26 mouse cellular contexts compared by ENCODE assay signal in the genomic region with DNA sequence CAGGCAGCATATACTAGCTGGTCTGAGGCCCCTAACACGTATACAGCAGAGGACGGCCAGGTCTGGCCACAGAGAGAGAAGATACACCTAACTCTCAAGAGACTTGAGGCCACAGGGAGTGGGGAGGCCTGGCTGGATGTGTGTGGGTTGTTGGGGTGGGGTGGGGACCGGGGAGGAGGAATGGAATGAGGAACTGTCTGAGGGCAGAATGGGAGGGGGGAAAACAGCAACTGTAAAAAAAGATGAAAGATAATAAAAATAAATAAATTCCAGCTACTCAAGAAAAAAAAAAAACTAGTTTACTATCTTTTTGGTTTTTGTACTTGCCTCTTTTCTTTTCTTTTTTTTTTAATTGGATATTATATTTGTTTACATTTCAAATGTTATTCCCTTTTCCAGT.
"Had no signal": no experiment of that assay in that cellular context is flagged by ENCODE, and none has a peak within 500 bp of the region (broad histone marks: within the 10 kb centered on the region; RNA-seq: fewer than 3 reads in every experiment).

No protein-coding gene starts in this region.

- H3K4me1 ChIP-seq: heart, embryonic 13.5 days; heart, embryonic 15.5 days; hindbrain, embryonic 10.5 days; hindbrain, embryonic 12.5 days; intestine, embryonic 15.5 days; limb, embryonic 10.5 days; limb, embryonic 12.5 days; liver, embryonic 13.5 days had no signal

- H3K27me3 ChIP-seq: heart, embryonic 13.5 days; heart, embryonic 15.5 days; hindbrain, embryonic 12.5 days; intestine, embryonic 15.5 days; limb, embryonic 12.5 days; liver, embryonic 13.5 days had no signal

- H3K4me2 ChIP-seq: heart, embryonic 11.5 days; heart, embryonic 13.5 days; heart, embryonic 15.5 days; hindbrain, embryonic 12.5 days; hindbrain, embryonic 14.5 days; intestine, embryonic 15.5 days; limb, embryonic 12.5 days; liver, embryonic 11.5 days; liver, embryonic 13.5 days had no signal

- DNase-seq: gastrocnemius, postnatal 14 days; gastrocnemius, postnatal 36 days; heart, adult 2 months; heart, postnatal 4 days; kidney, adult 18-20 months; kidney, adult 8-10 months; kidney, postnatal 10 days; kidney, postnatal 25 days; kidney, postnatal 4 days; liver; liver, embryonic 13.5 days had no signal

- H3K27ac ChIP-seq: heart, adult 2 months; heart, embryonic 13.5 days; heart, embryonic 15.5 days; hindbrain, embryonic 10.5 days; hindbrain, embryonic 12.5 days; hindbrain, embryonic 14.5 days; intestine, embryonic 15.5 days; layer of hippocampus, adult 2 months; left cerebral cortex, adult 2 months; limb, embryonic 10.5 days; limb, embryonic 12.5 days; liver, embryonic 13.5 days had no signal

- H3K4me3 ChIP-seq: heart, adult 2 months; heart, embryonic 13.5 days; heart, embryonic 15.5 days; hindbrain, embryonic 10.5 days; hindbrain, embryonic 12.5 days; intestine, embryonic 15.5 days; layer of hippocampus, adult 2 months; left cerebral cortex, adult 2 months; limb, embryonic 10.5 days; limb, embryonic 12.5 days; liver, embryonic 13.5 days had no signal

- H3K36me3 ChIP-seq: intestine, embryonic 15.5 days had no signal

- ATAC-seq: hindbrain, embryonic 16.5 days; inflammation-experienced regulatory T-cells, adult 6 months; intestine, embryonic 15.5 days; intestine, postnatal 0 days had no signal

- H3K9ac ChIP-seq: heart, embryonic 13.5 days; heart, embryonic 15.5 days; hindbrain, embryonic 12.5 days; hindbrain, embryonic 14.5 days; intestine, embryonic 15.5 days; limb, embryonic 12.5 days; liver, embryonic 13.5 days had no signal

- H3K9me3 ChIP-seq: heart, embryonic 13.5 days; heart, embryonic 15.5 days; hindbrain, embryonic 10.5 days; hindbrain, embryonic 12.5 days; intestine, embryonic 15.5 days; limb, embryonic 10.5 days; limb, embryonic 12.5 days; liver, embryonic 13.5 days had no signal
